Mouse (Mus musculus) mouse embryonic stem cell (cell line): ENCODE measurements around the gene Psmd11.
"Not testable (repeated sequence)": the region's sequence is repeated elsewhere in the genome, so short reads cannot be mapped to it uniquely, and the experiment has no call there.

ENCODE experiments used
- in situ Hi-C, 2 experiments: fragments of 300-500 bp; cut with MboI; formaldehyde crosslinking; loops; 1 replicate in 1 of 2; 3 replicates in 1 of 2; pipeline ENCODE4 v1.14.3; 2019 to 2020; ENCODE audit warnings: low sequenced_read_pairs in 2 of 2, low pct_unique_long_range_greater_than_20kb in 1 of 2, mixed read lengths in 1 of 2; ENCODE audit not compliant: unreplicated experiment in 1 of 2

Gene Psmd11

GRCm38 (mm10) chr11:80424691-80425090, 3.7 kb upstream of the Psmd11 start:
- in situ Hi-C loops: no loop called here

- in situ Hi-C loops: no loop called here
Observed at GRCm38 (mm10) chr11:80425247-80425778, 3.1 kb upstream of the Psmd11 start.

GRCm38 (mm10) chr11:80426029-80426813, 2.2 kb upstream of the Psmd11 start:
- in situ Hi-C loops: not testable (repeated sequence)

GRCm38 (mm10) chr11:80429009-80429475, 627 bp downstream of the Psmd11 start:
- in situ Hi-C loops: no loop called here

- in situ Hi-C loops: no loop called here
Observed at GRCm38 (mm10) chr11:80429500-80430166, 1.2 kb downstream of the Psmd11 start.

GRCm38 (mm10) chr11:80430366-80430910, 2.0 kb downstream of the Psmd11 start:
- in situ Hi-C loops: no loop called here

DNA sequence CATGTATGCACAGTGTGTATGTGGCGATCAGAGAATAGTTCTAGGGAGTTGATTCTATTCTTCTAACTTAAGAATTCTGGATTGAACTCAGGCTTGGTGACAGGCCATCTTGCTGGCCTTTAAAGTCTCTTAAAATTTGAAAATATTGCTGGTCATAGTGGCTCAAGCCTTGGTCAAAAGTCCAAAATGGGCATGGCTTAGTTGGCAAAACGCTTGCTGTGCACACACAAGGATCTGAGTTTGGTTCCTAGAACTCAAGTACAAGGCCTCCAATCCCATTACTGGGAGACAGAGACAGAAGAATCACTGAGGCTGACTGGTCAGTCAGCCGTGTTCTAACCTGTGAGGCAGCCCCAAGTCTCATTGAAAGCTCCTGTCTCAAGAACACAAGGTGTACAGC, 18.5 kb downstream of the Psmd11 start:
- in situ Hi-C loops: no loop called here

DNA sequence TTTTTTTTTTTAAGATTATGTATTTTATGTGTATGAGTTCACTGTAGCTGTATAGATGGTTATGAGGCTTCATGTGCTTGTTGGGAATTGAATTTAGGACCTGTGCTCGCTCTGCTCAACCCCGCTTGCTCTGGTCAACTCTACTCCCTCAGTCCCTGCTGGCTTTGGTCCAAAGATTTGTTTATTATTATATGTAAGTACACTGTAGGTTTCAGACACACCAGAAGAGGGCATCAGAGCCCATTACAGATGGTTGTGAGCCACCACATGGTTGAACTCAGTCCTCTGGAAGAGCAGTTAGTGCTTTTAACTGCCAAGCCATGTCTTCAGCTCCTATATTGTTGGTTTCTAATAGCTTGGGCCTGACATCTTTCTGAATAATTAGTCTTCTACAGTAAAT, 21.4 kb downstream of the Psmd11 start:
- in situ Hi-C loops: no loop called here

- in situ Hi-C loops: no loop called here
Observed at GRCm38 (mm10) chr11:80452242-80452641, 23.8 kb downstream of the Psmd11 start.

- in situ Hi-C loops: no loop called here
Observed at GRCm38 (mm10) chr11:80453198-80453597, 24.8 kb downstream of the Psmd11 start.

GRCm38 (mm10) chr11:80463605-80464130, 35.3 kb downstream of the Psmd11 start:
- in situ Hi-C loops: not testable (repeated sequence)

DNA sequence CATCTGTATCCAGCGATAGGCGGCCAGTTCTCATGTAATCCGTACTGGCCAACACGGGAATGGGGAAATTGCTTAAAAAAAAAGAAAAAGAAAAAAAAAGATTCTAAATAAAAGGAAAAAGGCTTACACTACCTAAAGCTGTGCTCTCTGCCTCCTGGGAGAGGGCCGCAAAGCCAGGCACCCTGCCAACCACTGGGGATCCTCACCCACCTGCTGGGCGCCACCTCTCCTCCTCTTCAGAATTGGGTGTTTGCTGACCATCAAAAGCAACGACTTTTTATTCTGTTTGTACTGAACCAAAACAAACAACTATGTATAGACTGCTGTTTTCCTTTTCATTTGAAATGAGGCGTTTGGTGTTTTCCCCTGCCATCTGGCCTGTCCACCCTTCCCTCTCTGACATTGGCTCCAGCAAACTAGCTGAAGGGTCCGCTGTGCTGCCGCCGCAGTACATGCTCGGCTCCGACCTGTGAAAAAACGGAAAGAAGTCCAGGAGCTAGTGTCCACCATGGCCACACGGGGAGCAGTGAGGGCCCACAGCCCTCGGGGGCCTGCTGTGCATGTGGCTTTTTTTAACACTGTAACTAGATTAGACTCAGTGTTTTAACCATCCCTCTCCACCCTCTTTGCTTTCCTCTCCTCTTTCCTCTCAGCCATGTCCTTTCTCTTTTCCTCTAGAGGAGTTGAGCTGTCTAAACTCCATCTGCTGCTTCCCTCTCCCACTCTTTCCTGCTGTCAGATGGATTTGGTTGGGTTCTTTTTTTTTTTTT, 43.6 kb downstream of the Psmd11 start:
- in situ Hi-C loops: no loop called here

- in situ Hi-C loops: no loop called here
Observed at GRCm38 (mm10) chr11:80474175-80474691, 45.8 kb downstream of the Psmd11 start.

- in situ Hi-C loops: no loop called here
Observed at GRCm38 (mm10) chr11:80474846-80475245, 46.4 kb downstream of the Psmd11 start.

- in situ Hi-C loops: no loop called here
Observed at GRCm38 (mm10) chr11:80475544-80475943, 47.1 kb downstream of the Psmd11 start.

DNA sequence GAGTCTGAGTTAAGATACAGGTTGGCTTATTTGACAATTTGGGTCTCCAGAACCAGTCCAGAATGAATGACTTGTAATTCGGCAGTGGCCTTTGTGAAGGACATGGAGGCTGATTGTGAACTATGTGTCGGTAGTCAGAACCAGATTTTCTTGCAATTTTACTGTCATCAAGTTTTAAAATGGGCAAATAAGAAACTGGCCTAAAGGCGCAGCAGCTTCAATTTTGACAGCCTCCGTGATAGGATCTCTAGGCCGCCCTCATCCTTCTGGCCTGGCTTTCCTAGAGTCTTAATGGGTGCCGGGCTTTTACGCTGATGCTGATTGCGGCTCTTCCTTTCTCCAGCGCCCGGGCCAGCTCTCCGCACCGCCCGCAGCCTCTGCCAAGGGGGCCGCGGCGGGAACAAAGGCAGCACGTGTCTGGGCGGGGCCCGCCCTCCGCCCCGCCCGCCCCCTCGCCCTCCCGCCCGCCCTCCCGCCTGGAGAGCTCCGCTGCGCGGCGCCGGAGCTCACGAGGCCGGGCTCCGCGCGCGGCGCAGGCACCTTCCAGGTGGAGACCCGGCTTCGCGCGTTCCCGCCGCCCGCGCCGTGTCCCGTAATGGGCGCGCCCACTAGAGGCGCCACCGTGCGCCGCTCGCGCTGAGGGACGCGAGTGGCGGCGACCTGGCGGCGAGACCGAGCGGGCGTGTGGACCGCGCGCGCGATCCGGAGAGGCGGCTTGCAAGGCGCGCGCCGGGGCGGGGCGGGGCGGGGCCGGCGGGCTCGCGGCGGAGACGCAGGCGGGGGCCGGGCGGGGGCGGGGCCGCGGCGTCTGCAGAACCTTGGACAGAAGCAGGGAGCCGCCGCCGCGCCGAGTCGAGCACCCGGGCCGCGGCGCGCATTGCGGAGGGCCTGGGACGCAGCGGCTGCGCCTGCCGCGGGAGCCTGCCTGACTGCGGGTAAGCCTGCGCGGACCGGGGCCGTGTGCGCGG, 48.1 kb downstream of the Psmd11 start, which contains the start of gene Cdk5r1:
Gene Cdk5r1 (plus strand): TSS at position 802 of the 968 bp plus-strand sequence.
- in situ Hi-C loops: no loop called here
